Mouse (Mus musculus) CH12.LX (cell line): Measurements from ENCODE around the gene Ap3d1.

Source experiments
- CTCF ChIP-seq, 2 experiments: IDR thresholded peaks in 1 of 2; conservative IDR thresholded peaks in 1 of 2; 2 replicates each; pipeline ENCODE4 v1.5.1; 2011 to 2012; ENCODE audit warnings: low read depth in 2 of 2, low read length in 2 of 2, improper control_type of control experiment in 1 of 2, inconsistent platforms in 1 of 2, mild to moderate bottlenecking in 1 of 2, moderate library complexity in 1 of 2
- GABPA ChIP-seq: IDR thresholded peaks from 2 replicates; pipeline ENCODE4 v1.6.1; 2012; ENCODE audit warnings: low read depth, low read length, improper control_type of control experiment, inconsistent platforms; ENCODE audit not compliant: insufficient replicate concordance
- TCF12 ChIP-seq: IDR thresholded peaks from 2 replicates; pipeline ENCODE4 v1.6.1; 2014; ENCODE audit warnings: low read depth, mild to moderate bottlenecking, inconsistent platforms, low read length, improper control_type of control experiment

- TF ChIP-seq TCF12 (no peak), GABPA (no peak), CTCF (conservative IDR thresholded peaks at IDR 0.05 in 1 of 2, IDR thresholded peaks at IDR 0.05 in 1 of 2; ENCODE audit: low read depth in 2 of 2, low read length in 2 of 2) (no peak)
Measured at GRCm38 (mm10) chr10:80669018-80669417, 73.0 kb downstream of the Ap3d1 start.
